Mouse (Mus musculus): Measurements from ENCODE around the gene Slc25a48. TPM values are rescaled to one million over a fixed set of nuclear protein-coding genes. Genes with fewer than 3 reads are reported as not detected.

The Slc25a48 gene
- polyA plus RNA-seq, 1 experiment from 2014 or later: 0.42 TPM

DNA sequence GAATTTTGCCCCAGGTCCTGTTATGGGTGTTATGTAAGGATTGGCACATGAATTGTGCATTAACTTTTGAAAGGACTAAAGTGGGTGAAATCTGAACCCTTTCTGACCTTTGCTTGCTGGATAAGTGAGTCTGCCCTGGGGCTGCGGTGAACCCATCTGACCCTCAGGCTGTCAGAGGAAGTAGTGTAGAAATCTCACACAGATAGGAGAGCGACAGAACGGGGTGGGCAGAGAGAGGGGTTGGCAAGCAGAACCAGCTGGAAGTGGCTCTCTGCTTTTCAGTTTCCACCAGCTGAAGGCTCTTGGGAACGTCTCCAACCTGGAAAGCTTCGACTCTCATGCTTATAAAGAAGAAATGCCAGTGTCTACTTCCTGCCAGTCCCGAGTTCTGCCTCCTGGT, 39.1 kb downstream of the Slc25a48 start:
- Histone ChIP-seq H3K4me1 (peaks cover 8% of the 10 kb centered on the region; the same call in 1 of the 2 replicates), H3K9me3 (no peaks in the 10 kb centered on the region), H3K4me3 (no peak overlapping the region), H3K9ac (no peak overlapping the region), H3K36me3 (no peaks in the 10 kb centered on the region), H3K27ac (no peak overlapping the region), H3K4me2 (no peak overlapping the region), H3K27me3 (no peaks in the 10 kb centered on the region; the same call in 1 of the 2 replicates)
- WGBS: 18% methylated on average over 6 of the region's 6 CpGs
- ATAC-seq (ENCODE audit: insufficient number of reproducible peaks, insufficient read depth, low FRiP score, low TSS enrichment, low read depth): no peak

DNA sequence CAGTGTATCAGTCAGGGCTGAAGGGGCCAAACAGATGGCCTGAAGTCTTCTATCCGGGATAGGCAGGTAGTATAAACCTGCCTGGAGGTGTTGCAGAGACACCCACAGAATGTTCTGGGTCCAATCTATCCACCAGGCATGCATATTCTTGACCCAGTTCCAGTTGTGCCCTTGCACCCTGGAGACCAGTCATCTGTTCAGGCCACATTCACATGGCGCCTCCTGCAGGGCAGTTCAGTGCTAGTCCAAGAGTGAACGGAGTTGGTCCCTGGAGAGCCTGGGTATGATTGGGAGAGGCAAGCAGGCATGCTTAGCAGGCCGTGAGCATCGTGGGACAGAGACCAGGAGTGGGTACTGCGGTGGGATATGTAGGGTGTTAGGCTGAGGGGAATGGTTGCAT, 39.9 kb downstream of the Slc25a48 start:
- Histone ChIP-seq H3K36me3 (no peaks in the 10 kb centered on the region), H3K4me3 (no peak overlapping the region), H3K27me3 (no peaks in the 10 kb centered on the region; the same call in 1 of the 2 replicates), H3K9me3 (no peaks in the 10 kb centered on the region), H3K27ac (no peak overlapping the region), H3K4me1 (peaks cover 8% of the 10 kb centered on the region; the same call in 1 of the 2 replicates), H3K4me2 (no peak overlapping the region), H3K9ac (no peak overlapping the region)
- WGBS: 80% methylated on average over 6 of the region's 6 CpGs
- ATAC-seq (ENCODE audit: insufficient number of reproducible peaks, insufficient read depth, low FRiP score, low TSS enrichment, low read depth): no peak

DNA sequence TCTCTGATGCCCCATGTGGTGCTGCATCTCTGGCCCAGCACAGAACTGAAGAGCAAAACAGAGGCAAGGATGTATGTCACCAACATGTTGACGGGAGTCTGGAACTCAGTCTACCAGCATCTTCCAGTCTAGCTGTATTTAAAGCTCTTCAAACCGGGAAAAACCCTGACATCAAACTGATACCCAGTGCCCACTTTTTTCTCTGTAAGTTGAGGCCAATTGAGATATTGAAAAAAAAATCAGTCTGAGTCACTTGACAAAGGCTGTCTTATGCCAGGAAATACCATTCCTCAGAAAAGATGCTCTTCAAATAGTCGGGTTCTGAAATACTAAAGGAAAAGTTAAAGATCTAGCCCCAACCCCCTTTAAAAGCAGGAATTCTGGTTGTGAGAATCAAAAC, 44.0 kb downstream of the Slc25a48 start, which contains the start of gene Il9:
Il9 (minus strand) TSS at position 101 of the 400 bp plus-strand sequence.
- no peaks in the 10 kb centered on the region for H3K27me3 ChIP-seq
- ATAC-seq (ENCODE audit: insufficient number of reproducible peaks, insufficient read depth, low FRiP score, low TSS enrichment, low read depth): no peak
- 81% methylated on average over 3 of the region's 3 CpGs for WGBS

DNA sequence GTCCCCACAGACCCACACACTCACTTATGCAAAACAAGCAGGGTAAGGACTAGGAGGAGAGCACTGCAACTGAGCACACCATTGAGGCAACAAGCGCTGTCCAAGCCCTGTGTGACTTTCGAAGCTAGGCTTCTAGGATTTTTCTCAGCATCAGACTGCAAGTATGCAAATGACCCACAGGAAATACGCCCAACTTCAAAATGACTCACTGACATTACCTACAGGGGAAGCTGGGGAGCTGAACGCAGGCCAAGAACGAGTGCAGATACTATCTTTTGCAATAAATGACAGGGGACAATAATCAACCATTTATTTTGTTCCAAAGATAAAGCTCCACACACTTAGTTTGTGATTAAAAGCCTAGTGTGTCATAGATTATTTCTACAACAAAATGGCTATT, 49.9 kb downstream of the Slc25a48 start:
- H3K4me2 ChIP-seq: no peak overlapping the region
- H3K4me3 ChIP-seq: no peak overlapping the region
- H3K36me3 ChIP-seq: no peaks in the 10 kb centered on the region
- no peaks in the 10 kb centered on the region; the same call in 1 of the 2 replicates for H3K9me3 ChIP-seq
- ATAC-seq (ENCODE audit: insufficient number of reproducible peaks, insufficient read depth, low FRiP score, low TSS enrichment, low read depth): no peak
- no peaks in the 10 kb centered on the region for H3K27me3 ChIP-seq
- no peak overlapping the region for H3K9ac ChIP-seq
- no peak overlapping the region for H3K27ac ChIP-seq
- H3K4me1 ChIP-seq: no peaks in the 10 kb centered on the region
- WGBS: 58% methylated on average over 5 of the region's 5 CpGs

More for the DNA sequence above, 44.0 kb downstream of the Slc25a48 start, which contains the start of gene Il9:
- H3K9me3 ChIP-seq: no peaks in the 10 kb centered on the region
- no peak within 1 kb of the TSS for H3K27ac ChIP-seq
- no peak within 1 kb of the TSS for H3K4me3 ChIP-seq
- H3K36me3 ChIP-seq: no peaks in the 10 kb centered on the region
- H3K9ac ChIP-seq: no peak within 1 kb of the TSS
- H3K4me1 ChIP-seq: peaks cover 3% of the 10 kb centered on the region; the same call in 1 of the 2 replicates
- H3K4me2 ChIP-seq: no peak within 1 kb of the TSS

DNA sequence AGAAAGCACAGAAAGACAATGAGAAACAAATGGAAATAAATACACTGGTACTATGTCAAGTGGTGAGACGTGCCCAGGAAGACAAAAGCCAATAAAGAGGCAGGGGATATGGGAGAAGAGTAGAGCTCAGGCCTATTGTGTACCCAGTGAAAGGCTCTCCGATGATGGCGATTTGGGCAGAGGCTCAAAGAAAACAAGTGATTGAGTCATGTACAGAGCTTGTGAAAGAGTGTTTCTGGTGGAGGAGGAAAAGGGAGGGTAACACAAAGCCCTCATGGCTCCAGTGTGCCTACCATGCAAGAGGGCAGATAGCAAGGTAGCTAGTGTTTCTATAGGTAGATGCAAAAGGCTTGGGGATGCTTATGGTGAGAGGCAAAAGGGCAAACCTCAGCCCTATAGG, 56.3 kb downstream of the Slc25a48 start:
- no peaks in the 10 kb centered on the region for H3K4me1 ChIP-seq
- H3K36me3 ChIP-seq: no peaks in the 10 kb centered on the region
- H3K27me3 ChIP-seq: no peaks in the 10 kb centered on the region
- H3K9me3 ChIP-seq: peaks cover 4% of the 10 kb centered on the region; the same call in 1 of the 2 replicates
- no peak overlapping the region for H3K4me2 ChIP-seq
- no peak for ATAC-seq (ENCODE audit: insufficient number of reproducible peaks, insufficient read depth, low FRiP score, low TSS enrichment, low read depth)
- no peak overlapping the region for H3K4me3 ChIP-seq
- H3K27ac ChIP-seq: no peak overlapping the region
- H3K9ac ChIP-seq: no peak overlapping the region
- 66% methylated on average over 3 of the region's 3 CpGs for WGBS

DNA sequence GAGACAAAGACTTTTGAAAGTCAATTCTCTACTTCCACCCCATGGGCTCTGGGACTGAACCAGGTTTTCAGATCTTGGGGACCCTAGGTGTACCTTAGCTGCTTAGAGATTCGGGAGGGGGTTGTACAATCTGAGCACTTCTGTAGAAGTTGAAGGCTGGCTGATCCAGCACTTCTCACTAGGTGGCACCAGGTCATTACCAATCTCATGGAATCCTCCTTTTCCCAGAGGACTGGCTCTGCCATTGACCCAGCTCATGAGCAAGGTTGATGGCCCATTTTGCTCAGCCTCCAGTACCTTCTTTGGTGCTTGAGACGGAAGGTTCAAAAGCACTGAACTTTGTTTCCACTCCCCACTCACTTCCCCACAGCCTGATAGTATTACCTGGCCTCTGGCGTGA, 62.0 kb downstream of the Slc25a48 start:
- no peak for ATAC-seq (ENCODE audit: insufficient number of reproducible peaks, insufficient read depth, low FRiP score, low TSS enrichment, low read depth)
- Histone ChIP-seq H3K9ac (no peak overlapping the region), H3K4me3 (no peak overlapping the region), H3K4me2 (no peak overlapping the region), H3K27ac (no peak overlapping the region), H3K9me3 (0 out of 2 replicates have a peak, but pooled peaks cover 4% of the 10 kb centered on the region), H3K36me3 (no peaks in the 10 kb centered on the region), H3K4me1 (no peaks in the 10 kb centered on the region), H3K27me3 (no peaks in the 10 kb centered on the region)
- 79% methylated on average over 3 of the region's 3 CpGs for WGBS

DNA sequence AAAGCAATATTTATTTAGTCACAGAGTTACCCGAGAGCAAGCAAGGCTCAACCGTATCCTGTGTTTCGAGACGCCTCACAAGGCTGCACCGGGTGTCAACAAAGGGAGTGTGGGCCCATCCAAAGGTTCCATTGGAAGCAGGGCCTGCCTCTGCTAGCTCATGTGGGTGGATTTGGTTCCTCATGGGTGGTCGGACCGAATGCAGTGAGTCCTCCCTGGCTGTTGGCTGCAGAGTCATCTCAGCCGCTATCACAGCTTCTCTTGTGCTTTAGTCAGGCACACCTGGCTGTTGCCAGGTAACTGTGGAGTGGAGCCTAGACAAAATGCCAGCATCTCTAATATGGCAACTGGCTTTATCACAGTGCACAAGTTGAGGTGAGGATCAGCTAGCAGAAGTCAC, 62.5 kb downstream of the Slc25a48 start:
- no peak for ATAC-seq (ENCODE audit: insufficient number of reproducible peaks, insufficient read depth, low FRiP score, low TSS enrichment, low read depth)
- Histone ChIP-seq H3K4me1 (no peaks in the 10 kb centered on the region), H3K36me3 (no peaks in the 10 kb centered on the region), H3K9me3 (0 out of 2 replicates have a peak, but pooled peaks cover 4% of the 10 kb centered on the region), H3K4me2 (no peak overlapping the region), H3K27me3 (no peaks in the 10 kb centered on the region), H3K9ac (no peak overlapping the region), H3K27ac (no peak overlapping the region), H3K4me3 (no peak overlapping the region)
- WGBS: 88% methylated on average over 8 of the region's 8 CpGs

DNA sequence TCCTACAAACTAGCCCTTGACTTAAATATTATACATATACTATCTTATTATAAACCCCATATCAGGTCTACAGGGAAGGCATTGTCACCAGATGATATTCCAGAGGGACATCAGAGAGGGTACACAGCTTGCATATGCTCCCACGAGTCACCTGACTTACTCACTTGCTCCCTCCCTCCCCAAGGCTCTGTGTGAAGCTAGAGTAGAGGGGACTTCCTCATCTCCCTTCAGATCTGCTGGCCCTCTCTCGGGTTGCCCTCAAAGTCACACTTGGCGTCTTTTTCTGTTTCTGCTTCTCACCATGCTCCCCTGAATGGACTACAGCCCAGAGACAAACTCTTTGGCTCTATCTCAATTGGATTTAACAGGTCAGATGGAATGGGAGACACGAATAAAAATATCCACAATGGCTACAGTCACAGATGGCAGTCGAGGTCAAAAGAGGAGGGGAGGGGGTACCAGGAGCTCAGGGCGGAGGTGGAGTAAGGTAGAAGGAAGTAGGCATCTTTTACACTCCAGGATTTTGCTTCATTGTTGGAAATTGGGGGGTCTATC, 63.8 kb downstream of the Slc25a48 start:
- 64% methylated on average over 6 of the region's 6 CpGs for WGBS
- Histone ChIP-seq H3K9me3 (0 out of 2 replicates have a peak, but pooled peaks cover 4% of the 10 kb centered on the region), H3K4me1 (no peaks in the 10 kb centered on the region), H3K4me3 (no peak overlapping the region), H3K4me2 (no peak overlapping the region), H3K9ac (no peak overlapping the region), H3K27me3 (no peaks in the 10 kb centered on the region), H3K27ac (no peak overlapping the region), H3K36me3 (no peaks in the 10 kb centered on the region)
- no peak for ATAC-seq (ENCODE audit: insufficient number of reproducible peaks, insufficient read depth, low FRiP score, low TSS enrichment, low read depth)

DNA sequence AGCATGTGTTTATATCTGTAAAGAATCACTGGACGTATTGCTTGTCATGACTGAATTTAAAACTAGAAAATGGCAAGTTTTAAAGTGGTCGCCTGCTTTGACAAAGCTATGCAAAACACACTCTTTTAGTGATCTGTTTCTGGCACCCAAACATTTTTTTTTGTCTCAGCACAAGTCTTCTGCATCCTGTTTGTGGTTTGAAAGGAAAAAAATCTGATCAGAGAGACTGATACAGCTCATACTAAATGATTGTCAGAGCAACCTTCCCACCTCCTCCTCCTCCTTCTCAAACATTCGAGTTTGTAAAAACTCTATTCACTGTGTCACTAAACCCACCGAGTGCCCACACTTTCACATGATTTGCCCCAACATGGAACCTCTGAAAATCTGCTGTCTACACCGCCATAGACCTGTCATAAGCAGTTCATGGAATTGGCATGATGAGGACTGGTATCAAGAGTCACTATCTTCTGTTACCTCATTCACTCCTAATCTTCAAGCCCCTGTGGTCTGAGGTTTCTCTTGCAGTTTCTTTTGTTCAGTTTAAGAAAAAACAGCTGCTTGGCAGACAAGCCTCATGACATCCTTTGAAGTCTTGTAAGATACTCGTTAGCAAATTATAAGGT, 68.8 kb downstream of the Slc25a48 start:
- 64% methylated on average over 6 of the region's 6 CpGs for WGBS
- peaks cover 4% of the 10 kb centered on the region; the same call in 1 of the 2 replicates for H3K9me3 ChIP-seq
- no peak overlapping the region for H3K9ac ChIP-seq
- no peaks in the 10 kb centered on the region for H3K4me1 ChIP-seq
- no peak for ATAC-seq (ENCODE audit: insufficient number of reproducible peaks, insufficient read depth, low FRiP score, low TSS enrichment, low read depth)
- no peak overlapping the region for H3K4me3 ChIP-seq
- H3K27ac ChIP-seq: no peak overlapping the region
- H3K27me3 ChIP-seq: no peaks in the 10 kb centered on the region
- no peak overlapping the region for H3K4me2 ChIP-seq
- no peaks in the 10 kb centered on the region for H3K36me3 ChIP-seq

DNA sequence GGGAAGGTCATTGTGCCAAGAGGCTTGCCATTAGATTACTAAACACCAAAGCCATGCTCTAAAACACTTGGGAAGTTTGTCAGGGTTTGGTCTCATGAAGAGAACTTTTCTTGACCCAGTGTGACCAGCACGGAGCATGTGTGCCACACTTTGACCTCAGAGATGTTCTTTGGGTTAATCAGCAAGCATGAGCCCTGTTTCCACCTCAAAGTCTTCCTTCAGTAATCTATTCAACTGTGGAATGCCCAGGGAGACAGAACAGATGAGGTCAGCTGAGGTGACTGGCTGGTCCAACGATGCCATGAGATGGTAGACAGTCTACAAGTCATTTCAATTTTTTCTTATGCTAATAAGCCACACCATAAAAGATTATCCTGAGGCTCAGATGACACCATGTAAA, 71.6 kb downstream of the Slc25a48 start:
- no peaks in the 10 kb centered on the region for H3K36me3 ChIP-seq
- ATAC-seq (ENCODE audit: insufficient number of reproducible peaks, insufficient read depth, low FRiP score, low TSS enrichment, low read depth): no peak
- WGBS: 75% methylated on average over 2 of the region's 2 CpGs

DNA sequence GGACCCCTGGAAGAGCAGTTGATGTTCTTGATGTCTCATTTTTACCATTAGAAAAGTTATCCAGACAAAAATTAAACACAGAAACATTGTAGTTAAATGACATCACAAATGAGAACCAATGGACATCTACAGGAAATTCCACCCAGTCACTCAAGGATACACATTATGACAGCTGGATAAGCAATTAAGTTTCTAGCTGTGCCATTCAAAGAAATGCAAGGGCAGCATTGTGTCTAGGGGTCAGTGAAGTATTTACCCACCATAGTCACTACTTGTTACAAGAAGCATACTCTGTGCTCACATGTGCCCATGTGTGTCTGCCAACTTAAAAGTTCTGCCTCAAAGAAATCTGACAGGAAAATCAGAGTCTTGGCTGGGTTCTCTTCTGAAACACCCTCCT, 75.4 kb downstream of the Slc25a48 start:
- H3K36me3 ChIP-seq: no peaks in the 10 kb centered on the region
- no peak for ATAC-seq (ENCODE audit: insufficient number of reproducible peaks, insufficient read depth, low FRiP score, low TSS enrichment, low read depth)

More for the DNA sequence above, 71.6 kb downstream of the Slc25a48 start:
- H3K4me2 ChIP-seq: no peak overlapping the region
- H3K9me3 ChIP-seq: peaks cover 4% of the 10 kb centered on the region; the same call in 1 of the 2 replicates
- H3K9ac ChIP-seq: no peak overlapping the region
- H3K4me3 ChIP-seq: no peak overlapping the region
- no peak overlapping the region for H3K27ac ChIP-seq
- no peaks in the 10 kb centered on the region for H3K4me1 ChIP-seq
- no peaks in the 10 kb centered on the region for H3K27me3 ChIP-seq

DNA sequence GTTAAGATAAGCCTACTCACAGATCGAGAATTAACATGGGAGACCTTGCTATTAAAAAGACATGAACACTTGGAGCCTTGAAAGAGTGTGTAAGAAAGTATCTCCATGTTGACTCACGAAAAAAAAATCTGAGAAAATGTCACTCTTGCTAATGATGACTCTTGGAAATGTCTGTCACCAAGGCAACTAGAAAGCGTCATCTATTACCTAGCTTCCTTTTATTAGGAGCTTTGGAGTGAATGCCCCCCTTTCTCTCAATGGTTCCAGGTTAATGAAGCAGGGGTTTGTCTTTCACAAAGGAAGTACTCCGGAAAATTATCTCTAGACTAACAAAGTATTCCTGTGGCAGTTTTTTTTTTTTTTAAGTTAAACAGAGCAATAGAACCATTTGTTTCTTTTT, 78.2 kb downstream of the Slc25a48 start:
- ATAC-seq (ENCODE audit: insufficient number of reproducible peaks, insufficient read depth, low FRiP score, low TSS enrichment, low read depth): no peak
- Histone ChIP-seq H3K4me3 (no peak overlapping the region), H3K27ac (no peak overlapping the region), H3K36me3 (no peaks in the 10 kb centered on the region), H3K9ac (no peak overlapping the region), H3K9me3 (no peaks in the 10 kb centered on the region), H3K4me2 (no peak overlapping the region), H3K4me1 (no peaks in the 10 kb centered on the region), H3K27me3 (no peaks in the 10 kb centered on the region)
- WGBS: 71% methylated on average over 4 of the region's 4 CpGs

More for the DNA sequence above, 75.4 kb downstream of the Slc25a48 start:
- Histone ChIP-seq H3K4me2 (no peak overlapping the region), H3K9me3 (no peaks in the 10 kb centered on the region), H3K27ac (no peak overlapping the region), H3K4me1 (no peaks in the 10 kb centered on the region), H3K4me3 (no peak overlapping the region), H3K27me3 (no peaks in the 10 kb centered on the region), H3K9ac (no peak overlapping the region)
